Mouse (Mus musculus): ENCODE data around the gene Crb2.
A peak's percentile ranks its signal among the peaks of the same experiment; 100 is the strongest.

Gene Crb2

GRCm38 (mm10) chr2:37802610-37803212, 26.7 kb downstream of the Crb2 start:
- DNase-seq, result peak; percentile 76

DNA sequence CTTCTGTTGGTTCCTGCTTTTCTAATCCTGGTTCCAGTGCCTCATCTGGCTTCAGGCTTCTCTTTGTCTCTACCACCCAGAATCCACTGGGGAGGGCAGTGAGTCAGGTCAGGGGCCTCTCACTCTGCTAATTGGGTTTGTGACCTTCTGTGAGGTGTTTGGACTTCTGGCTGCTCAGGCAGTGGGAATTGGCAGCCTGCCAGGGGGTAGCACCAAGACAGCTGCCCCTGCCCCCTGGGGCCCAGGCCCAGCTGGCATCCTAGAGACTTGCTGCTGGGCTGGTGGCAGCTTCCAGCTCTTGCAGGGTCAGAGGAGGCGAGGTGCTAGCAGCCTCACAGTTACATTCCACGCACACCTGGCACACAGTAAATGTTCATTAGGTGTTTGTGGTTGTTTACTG, 35.6 kb downstream of the Crb2 start:
- DNase-seq, result no peak

DNA sequence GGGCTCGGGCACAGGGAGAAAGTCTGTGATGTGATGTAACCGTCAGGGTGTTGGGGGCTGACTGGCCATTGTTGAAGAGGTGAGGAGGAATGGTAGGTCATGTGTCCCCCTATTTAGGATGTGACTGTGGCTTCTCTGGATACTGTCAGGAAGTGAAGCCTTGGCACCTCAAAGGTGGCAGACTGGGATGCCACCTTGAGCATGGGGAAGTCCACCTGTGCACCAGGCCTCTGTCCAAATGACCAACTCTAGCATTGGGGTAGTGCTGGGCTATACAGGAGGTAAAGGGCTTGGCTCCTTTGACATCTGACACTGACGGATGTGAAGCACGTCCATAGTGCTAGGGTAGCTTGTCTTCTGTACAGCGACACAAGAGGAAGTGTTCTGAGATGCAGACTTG, 36.4 kb downstream of the Crb2 start:
- DNase-seq, result no peak

GRCm38 (mm10) chr2:37814820-37815361, 38.8 kb downstream of the Crb2 start:
- DNase-seq, result no peak

- peak; percentile 87 for DNase-seq
Measured at GRCm38 (mm10) chr2:37815676-37816075, 39.6 kb downstream of the Crb2 start.

- no peak for DNase-seq
Measured at GRCm38 (mm10) chr2:37818761-37819525, 42.9 kb downstream of the Crb2 start.

DNA sequence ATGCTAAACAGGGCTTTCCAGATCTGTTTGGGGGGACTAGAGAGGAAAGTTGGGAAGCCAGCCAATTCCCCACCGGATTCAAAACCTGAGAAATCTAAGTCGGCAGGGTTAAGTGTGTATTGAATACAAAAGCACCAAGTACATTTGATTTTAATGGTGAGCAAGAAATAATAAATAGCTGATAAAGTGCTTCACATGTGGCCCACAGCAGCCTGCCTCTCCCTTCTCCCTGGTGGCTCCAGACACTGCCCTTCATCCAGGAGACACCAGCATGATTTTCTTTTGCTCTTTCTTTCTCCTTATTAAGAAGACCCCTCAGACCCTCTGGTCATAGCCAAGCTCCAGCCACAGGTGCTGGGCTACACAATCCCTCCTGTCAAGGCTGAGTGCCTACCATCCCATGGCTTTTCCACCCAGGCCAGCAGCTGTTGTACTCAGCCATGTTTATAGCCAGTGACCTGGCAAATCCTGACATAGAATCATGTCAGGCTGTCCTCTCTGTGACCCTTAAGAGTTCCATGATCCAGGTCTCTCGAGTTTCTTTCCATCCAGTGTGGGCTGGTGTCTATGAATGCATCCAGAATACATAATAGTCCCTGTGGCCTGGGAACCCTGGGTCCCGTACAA, 43.6 kb downstream of the Crb2 start:
- DNase-seq, result no peak

- no peak for DNase-seq
Measured at GRCm38 (mm10) chr2:37822122-37822521, 46.1 kb downstream of the Crb2 start.

GRCm38 (mm10) chr2:37823826-37824225, 47.8 kb downstream of the Crb2 start:
- DNase-seq, result no peak

DNA sequence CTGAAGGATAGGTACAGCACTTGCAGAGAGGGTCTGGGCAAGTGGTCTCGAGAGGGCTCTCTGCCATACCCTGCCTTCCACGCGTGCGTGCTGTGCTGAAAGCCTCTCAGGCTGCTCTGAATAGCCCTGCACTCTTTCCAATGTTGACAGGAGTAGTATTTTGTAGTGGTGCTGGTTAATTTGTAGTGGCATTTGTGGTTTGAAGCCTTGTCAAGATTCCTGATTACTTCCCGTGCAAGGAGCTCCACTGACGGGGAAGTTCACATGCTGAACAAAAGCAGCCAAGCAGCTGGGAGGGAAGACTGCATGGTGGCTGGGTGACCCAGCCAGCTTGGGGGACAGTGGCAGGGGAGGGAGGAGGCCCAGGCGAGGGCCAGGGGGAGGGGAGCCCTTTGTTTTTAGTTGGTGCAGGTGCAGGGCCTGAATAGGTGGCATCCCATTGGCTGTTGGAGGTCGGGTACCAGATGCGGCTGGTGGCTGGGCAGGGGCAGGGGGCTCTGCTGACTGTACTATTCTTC, 53.8 kb downstream of the Crb2 start:
- DNase-seq, result peak; percentile 46

- no peak for DNase-seq
Measured at GRCm38 (mm10) chr2:37832253-37832652, 56.2 kb downstream of the Crb2 start.

GRCm38 (mm10) chr2:37836926-37837325, 60.9 kb downstream of the Crb2 start:
- no peak for DNase-seq

DNA sequence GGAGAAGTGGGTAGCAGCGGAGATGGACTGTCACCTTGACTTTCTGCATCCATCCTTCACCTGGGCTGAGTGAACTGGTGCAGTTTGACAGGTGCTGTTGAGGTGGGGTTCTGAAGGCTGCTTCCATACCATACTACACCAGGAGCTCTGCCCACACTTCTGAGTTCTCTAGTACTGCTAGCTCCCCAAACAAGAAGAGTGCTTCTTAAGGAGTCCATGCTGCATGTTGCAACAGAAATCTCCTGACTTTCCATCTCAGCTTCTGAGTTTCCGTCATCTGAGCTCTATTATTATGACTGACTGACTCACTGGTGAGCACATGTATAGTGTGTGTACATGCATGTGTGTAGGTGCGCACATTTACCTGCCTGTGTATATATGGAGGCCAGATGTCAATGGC, 61.5 kb downstream of the Crb2 start:
- DNase-seq, result peak; percentile 27

GRCm38 (mm10) chr2:37838202-37838984, 62.3 kb downstream of the Crb2 start:
- DNase-seq, result no peak

GRCm38 (mm10) chr2:37839922-37840321, 63.9 kb downstream of the Crb2 start:
- no peak for DNase-seq

GRCm38 (mm10) chr2:37842151-37842569, 66.1 kb downstream of the Crb2 start:
- no peak for DNase-seq

DNA sequence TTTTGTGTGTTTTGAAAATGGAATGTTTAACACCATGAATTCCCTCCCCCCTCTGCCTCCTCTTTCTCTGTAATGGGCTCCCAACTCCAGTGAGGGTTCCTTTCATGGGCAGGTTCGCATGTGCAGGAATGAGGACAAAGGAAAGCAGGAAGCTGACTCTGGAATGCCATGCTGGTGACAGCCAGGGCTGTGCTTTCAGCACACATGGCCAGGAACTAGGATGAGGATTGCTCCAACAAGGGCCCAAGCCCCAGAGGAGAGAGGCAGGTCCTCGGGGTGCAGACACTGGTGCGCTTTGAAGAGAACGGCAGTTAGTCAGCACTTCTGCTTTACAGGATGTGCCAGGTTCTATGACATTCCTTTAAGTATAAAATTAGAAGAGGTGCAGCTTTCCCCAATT, 66.7 kb downstream of the Crb2 start:
- no peak for DNase-seq
